Mouse (Mus musculus) frontal cortex, adult 2 months (tissue): Measurements from ENCODE around the gene Aoc1. TPM values are rescaled to one million over a fixed set of nuclear protein-coding genes. Genes with fewer than 3 reads are reported as not detected.
A peak's percentile ranks its signal among the peaks of the same experiment; 100 is the strongest.

ENCODE experiments used
- DNase-seq, 2 experiments: peaks; one replicate each; pipeline ENCODE4 v3.0.0; 2022; ENCODE audit warnings: low spot score in 1 of 2; ENCODE audit errors: extremely low spot score in 1 of 2
- polyA plus RNA-seq: library from polyadenylated mRNA; depleted of rRNA; stranded (reverse); fragments of >200 nt; gene quantifications from 2 replicates; pipeline ENCODE4 v1.2.3, GENCODE M21; 2012; rRNA removed

Gene Aoc1
- polyA plus RNA-seq, 1 experiment = 0.10 TPM

DNA sequence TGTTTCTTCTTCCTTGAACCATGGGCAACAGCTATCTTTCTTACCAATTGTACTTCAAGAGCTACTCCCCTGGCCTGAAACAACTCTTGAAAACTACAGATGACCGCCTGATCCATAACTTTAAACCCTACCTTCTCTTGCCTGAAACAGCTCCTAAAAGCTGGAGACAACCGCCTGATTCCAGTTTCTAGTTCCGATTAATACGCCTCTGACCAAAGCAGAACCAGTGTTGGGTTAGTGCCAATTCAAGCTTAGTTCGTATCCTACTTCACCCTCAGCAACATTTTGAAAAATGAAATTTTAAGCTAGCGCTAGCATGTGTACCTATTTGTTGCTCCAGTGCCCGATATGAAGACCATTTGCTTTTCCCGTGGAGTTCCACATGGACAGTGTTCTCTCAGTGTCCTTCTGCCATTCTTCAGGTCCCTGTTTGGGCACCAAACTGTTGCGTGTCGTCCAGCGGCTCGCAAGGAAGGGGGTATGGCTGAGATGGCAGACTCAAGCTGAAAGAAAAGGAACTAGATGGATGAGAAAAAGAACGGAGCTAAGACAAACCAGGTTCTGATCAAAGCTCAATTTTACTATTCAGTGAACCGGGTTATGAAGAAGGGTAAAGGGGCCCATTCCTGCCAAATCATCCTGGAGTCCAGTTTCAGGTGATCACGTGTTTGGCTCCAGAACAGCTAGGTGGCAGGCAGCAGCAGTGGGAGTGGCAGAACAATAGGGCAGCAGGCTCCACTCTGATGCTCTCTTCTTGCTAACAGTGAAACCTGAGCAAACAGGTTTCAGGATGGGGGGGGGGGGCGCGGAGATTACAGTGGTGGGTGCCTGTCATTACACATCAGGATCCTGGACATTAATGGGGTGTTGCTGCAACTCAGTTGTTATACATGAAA is 30.1 kb downstream of the Aoc1 start:
- DNase-seq = no peak

DNA sequence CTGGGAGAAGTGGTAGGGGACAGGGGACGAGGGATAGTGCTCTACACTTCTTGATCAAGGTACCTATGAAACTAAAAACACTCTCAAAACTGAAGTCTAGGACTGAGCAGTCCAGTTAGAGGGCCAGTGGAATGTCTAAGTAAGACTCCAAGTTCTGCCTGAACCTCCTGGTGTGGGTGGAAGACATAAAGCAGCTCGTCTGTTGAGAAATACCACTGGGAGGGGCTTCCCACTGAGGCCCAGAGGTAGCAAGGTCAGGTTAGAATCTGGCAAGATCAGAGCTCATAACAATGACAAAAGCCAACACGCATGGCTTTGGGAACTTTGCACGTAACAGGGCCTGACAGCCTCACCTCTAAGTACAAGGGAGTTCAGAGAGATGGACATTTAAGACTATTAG is 30.7 kb downstream of the Aoc1 start:
- DNase-seq = no peak

DNA sequence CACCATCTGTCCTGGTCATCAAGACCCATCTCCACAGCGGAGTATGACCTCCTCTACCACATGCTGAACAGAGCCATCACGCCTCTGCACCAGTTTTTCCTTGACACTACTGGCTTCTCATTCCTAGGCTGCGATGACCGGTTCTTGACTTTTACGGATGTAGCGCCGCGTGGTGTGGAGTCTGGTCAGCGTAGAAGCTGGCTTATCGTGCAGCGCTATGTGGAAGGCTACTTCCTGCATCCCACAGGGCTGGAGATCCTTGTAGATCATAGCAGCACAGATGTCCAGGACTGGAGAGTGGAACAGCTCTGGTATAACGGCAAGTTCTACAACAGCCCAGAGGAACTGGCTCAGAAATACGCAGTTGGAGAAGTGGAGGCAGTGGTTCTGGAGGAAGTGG is 32.9 kb downstream of the Aoc1 start:
- no peak for DNase-seq

DNA sequence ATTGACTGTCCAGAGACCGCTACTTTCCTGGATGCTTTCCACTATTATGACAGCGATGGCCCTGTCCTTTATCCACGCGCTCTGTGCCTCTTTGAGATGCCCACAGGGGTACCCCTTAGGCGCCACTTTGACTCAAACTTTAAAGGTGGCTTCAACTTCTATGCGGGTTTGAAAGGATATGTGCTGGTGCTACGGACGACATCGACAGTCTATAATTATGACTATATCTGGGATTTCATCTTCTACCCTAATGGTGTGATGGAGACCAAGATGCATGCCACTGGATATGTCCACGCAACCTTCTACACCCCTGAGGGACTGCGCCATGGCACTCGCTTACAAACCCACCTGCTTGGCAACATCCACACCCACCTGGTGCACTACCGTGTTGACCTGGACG is 33.7 kb downstream of the Aoc1 start:
- DNase-seq = no peak

DNA sequence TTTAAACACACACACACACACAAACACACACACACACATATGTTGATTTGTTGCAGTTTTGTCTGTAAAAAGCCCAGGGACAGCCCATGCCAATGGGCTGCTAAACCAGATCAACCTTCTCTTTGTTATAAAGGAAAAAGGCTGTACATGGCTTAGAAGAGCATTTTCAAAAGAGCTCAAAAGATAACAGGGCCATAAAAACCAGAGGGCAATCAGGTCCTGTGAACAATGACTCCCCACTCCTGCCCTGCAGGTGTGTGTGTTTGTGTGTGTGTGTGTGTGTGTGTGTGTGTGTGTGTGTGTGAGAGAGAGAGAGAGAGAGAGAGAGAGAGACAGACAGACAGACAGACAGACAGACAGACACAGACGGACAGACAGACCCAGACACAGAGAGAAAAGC is 36.5 kb downstream of the Aoc1 start:
- no peak for DNase-seq

DNA sequence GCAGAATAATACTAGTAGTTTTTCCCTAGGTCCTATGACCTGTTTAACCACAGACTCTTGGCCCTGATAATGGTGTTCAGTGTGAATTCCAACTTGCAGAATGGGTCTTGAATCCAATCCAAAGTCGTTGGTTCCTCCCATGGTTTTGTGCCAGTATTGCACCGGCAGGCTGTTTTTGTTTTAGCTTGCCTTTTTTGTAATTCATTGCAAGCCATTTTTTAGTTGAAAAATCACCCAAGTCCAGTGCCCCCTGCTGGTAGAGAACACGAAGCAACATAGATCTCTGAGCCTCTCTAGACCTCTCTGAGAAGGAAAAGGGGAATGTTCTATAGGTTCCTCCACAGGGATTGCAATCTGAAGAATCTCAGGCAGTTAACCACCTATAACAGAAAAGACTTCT is 39.3 kb downstream of the Aoc1 start:
- DNase-seq = peak in 1 of 2 experiments; percentile 40

DNA sequence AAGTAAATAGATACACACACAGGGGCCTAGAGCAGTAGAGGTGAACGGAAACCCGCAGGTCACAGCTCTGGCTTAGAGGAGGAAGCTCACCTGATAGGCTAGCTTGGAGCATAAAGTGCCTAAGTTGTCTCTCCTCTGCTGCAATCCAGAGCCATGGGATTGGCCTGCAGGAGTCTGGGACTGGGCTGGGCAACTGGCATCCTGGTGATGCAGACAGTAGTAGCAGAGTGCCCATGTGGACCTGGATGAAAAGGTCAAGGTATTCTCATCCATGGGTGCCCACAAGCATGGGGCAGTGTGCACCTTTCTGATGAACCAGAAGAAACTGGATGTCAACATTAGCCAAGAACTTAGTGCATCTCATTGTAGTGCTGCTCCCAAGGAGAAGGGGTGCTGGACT is 40.9 kb downstream of the Aoc1 start:
- DNase-seq = no peak

DNA sequence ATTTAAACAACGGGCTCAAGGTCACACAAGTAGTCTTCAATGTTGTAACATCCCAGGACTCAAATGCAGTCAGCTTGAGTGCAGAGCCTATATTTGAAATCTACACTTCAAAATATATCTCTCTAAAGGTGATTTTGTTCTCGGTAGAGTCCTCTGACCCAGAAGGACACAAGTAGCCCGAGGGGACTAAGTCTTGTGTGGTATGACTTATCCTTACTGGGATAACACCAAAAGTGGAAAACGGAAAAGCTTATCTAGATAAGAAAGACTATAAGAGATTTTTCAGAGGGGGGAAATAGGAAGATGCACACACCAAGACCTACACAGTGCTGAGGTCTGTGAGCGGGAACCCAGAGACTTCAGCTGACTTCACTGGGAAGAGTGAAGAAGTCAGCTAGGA is 56.9 kb downstream of the Aoc1 start, which contains the start of gene 1600015I10Rik:
TSS of gene 1600015I10Rik (plus strand) at position 301 of the 400 bp plus-strand sequence.
- no peak for DNase-seq

DNA sequence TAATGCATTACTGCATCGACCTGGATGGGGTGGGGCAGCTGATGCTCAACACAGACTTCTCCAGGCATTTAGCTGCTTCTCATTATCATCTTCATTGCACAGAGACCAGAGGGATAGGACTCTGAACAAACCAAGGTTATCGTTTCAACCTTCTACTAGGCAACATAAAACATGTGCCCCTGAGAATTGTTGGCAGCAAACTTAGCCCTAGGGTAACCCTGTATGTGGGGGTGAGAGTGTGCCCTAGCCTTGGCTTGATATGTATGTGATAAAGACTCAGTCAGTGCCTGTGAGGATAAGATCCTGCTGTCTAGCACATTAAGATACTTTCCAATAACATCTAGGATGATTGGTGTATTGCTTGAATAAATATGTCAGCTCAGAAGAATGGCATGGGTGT is 76.9 kb downstream of the Aoc1 start:
- no peak for DNase-seq

DNA sequence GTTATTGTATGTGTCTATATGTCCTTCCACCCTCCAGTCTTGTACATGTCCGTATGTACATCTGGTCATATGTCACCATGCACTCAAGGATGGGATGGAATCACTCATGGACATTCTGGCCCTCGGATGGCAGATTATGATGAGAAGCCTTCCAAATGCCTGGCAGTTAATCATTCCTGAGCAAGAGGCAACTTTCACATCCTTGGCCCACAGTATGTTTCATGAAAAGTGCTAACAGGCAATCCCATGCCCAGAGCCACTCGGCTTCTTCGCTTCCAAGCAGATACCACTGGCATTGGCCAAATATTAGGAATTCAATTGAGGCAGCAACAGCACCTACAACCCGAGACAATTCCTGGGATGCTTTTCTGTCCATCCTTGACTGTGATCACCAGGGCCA is 78.0 kb downstream of the Aoc1 start:
- DNase-seq = no peak

DNA sequence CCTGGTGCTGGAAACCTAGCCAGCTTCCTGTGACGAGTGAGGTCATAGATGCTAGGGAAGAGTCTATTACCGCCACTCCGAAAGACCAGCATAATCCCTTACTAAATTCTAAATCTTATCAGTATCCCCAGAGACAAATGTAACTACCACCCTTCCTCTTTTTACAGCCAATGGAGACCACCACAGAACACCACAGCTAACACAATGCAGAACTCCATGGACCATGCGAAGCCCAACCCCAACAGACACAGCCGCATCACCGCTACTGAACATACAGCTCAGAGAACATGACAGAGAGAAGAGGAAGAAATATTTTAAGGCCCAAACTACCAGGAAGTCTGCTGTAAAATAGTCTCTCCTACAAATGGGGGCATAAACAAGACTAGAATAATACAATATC is 78.9 kb downstream of the Aoc1 start:
- DNase-seq = no peak

DNA sequence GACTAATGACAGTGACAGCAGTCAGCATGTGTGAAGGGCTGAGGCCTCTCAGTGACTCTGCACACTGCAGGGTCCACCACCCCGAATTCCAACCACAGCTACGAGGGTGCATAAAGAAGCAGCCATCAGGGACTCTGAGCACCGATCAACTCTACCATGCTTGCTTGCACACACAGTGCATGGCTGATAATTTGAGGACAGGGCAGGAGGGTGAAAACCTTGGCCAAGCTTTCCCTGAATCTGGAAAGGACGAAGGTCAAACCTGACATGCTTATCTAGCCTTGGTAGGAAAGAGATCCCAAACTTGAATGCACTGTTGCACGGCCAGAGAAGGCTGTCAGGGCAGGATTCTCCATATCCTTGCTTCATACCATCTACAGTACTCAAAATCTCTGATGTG is 80.5 kb downstream of the Aoc1 start:
- no peak for DNase-seq

DNA sequence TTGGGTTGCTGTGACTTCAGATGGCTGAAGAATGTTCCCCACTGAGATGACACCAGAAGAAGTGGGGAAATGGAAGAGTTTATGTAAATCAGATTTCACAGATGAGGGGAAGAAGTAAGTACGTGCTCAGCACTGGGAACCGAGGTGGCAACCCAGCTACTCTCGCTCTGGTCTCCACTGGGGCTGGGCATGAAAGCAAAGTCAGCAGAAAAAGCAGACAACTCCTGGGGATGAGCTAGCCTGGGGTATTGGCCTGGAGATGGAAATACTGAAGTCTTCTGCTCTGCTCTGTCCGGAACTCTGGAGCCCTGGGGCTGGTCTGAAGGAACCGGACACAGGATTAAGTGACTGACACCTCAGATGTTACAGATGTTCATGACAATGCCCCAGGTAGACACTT is 81.5 kb downstream of the Aoc1 start:
- DNase-seq = no peak

DNA sequence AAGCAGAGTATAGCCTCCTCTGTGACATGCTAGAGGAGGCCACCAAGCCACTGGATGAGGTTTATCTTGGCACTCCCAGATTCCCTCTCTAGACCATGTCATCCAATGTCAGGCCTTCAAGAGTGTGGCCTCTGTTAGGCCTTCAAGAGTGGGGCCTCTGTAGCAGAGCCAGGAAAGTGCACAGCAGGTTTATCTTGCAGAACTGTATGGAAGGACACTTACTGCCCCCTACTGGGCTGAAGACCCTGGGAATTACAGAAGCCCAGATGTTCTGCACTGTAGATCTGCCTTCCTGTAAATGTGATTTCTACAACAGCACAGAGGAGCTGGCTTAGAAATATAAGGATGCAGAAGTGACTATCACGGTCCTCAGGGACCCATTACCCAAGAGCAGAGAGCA is 82.2 kb downstream of the Aoc1 start:
- DNase-seq = peak in 1 of 2 experiments; percentile 74

DNA sequence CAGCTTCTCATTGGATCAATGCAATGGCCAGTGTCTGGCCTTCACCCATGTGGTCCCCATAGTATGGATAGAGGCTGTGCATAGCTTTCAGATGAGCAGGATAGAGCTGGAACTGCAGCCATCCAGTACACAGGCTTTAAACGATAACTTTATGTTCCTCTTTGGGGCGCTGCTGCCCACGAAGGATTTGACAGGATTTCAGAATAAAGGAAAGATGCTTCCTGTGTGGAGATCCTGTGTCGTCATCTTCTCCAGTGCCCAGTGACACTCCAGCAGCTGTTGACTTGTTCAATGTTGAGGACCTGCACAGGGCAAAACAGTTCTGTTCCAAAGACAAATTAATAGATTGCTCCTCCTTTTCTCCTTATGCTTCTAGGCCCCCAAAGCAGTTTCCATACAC is 84.1 kb downstream of the Aoc1 start:
- DNase-seq = no peak

DNA sequence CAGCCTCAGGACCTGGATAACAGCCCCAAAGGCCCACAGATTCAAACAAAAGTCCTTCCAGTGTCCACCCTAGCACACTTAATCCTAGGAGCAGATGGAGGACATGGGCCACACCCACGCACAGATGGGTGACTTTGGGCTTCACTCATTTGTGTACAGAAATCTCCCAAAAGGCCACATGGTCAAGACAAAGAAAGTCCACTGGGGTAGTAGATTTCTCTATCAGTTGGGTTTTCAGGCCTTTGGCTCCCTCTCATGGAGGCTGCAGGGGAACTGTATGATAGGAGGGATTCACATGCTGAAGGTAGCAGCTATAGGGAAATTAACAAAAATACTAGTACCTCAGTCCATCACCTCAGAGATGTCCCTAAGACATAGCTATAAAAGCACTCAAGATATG is 85.4 kb downstream of the Aoc1 start:
- DNase-seq = peak in 1 of 2 experiments; percentile 17

Other genes starting within 250 kb of the Aoc1 start
- 22.3 and 22.7 TPM in 2 replicates for gene AI854703, start 246.1 kb upstream of the Aoc1 start, polyA plus RNA-seq
- gene Gimap8, start 225.7 kb upstream of the Aoc1 start, polyA plus RNA-seq = 1.4 and 2.1 TPM in 2 replicates
- gene Gimap9, start 196.8 kb upstream of the Aoc1 start, polyA plus RNA-seq = 0.46 and 0.90 TPM in 2 replicates
- gene Gimap4, start 188.3 kb upstream of the Aoc1 start, polyA plus RNA-seq = 0.68 and 0.69 TPM in 2 replicates
- 4.0 and 4.5 TPM in 2 replicates for gene Gimap6, start 164.7 kb upstream of the Aoc1 start, polyA plus RNA-seq
- gene Gm28053, start 154.3 kb upstream of the Aoc1 start, polyA plus RNA-seq = 0.54 and 2.1 TPM in 2 replicates
- not detected in 2 replicates for gene Gimap7, start 154.3 kb upstream of the Aoc1 start, polyA plus RNA-seq
- gene Gimap1, start 133.8 kb upstream of the Aoc1 start, polyA plus RNA-seq = 1.6 TPM in 2 replicates
- 0.67 and 0.82 TPM in 2 replicates for gene Gimap5, start 126.7 kb upstream of the Aoc1 start, polyA plus RNA-seq
- 0.28 and 0.34 TPM in 2 replicates for gene Gimap3, start 102.0 kb upstream of the Aoc1 start, polyA plus RNA-seq
- gene Tmem176a, start 32.0 kb upstream of the Aoc1 start, polyA plus RNA-seq = 23.7 and 28.1 TPM in 2 replicates
- gene Tmem176b, start 31.4 kb upstream of the Aoc1 start, polyA plus RNA-seq = 80.2 and 89.1 TPM in 2 replicates
- gene 1600015I10Rik, start 57.0 kb downstream of the Aoc1 start, polyA plus RNA-seq = 0.12 and 0.32 TPM in 2 replicates
- gene Doxl2, start 102.1 kb downstream of the Aoc1 start, polyA plus RNA-seq = 0.11 TPM in 1 of 2 replicates, not detected in the other
- gene Svs1, start 114.0 kb downstream of the Aoc1 start, polyA plus RNA-seq = not detected in 2 replicates
- 7.0 and 8.5 TPM in 2 replicates for gene Gpnmb, start 163.7 kb downstream of the Aoc1 start, polyA plus RNA-seq
- gene Malsu1, start 200.9 kb downstream of the Aoc1 start, polyA plus RNA-seq = 16.9 and 17.3 TPM in 2 replicates